Mouse (Mus musculus) testis, adult 2 months (tissue): ENCODE data around the gene Msi1.

Source experiments
- CTCF ChIP-seq: fragments of 200-500 bp; IDR thresholded peaks from 2 replicates; pipeline ENCODE4 v1.5.1; 2012; ENCODE audit warnings: low read depth, mild to moderate bottlenecking, inconsistent platforms, low read length, moderate library complexity; ENCODE audit not compliant: control insufficient read depth, insufficient read depth, insufficient replicate concordance
- POLR2A ChIP-seq: fragments of 200-500 bp; IDR thresholded peaks from 2 replicates; pipeline ENCODE4 v1.6.1; 2012; ENCODE audit warnings: low read depth, mild to moderate bottlenecking, inconsistent platforms, low read length, moderate library complexity; ENCODE audit not compliant: control insufficient read depth

- TF ChIP-seq CTCF (no peak), POLR2A (peak; percentile 99)
Observed at GRCm38 (mm10) chr5:115488841-115489698, 59.7 kb downstream of the Msi1 start.
